8 mouse cellular contexts compared by ENCODE assay signal in genomic region chr3:121722971-121723844, GRCm38 (mm10). TPM values are rescaled to one million over a fixed set of nuclear protein-coding genes. Genes with fewer than 3 reads are reported as not detected.
DNase-seq lines count a peak whose midpoint lies in the region; TF ChIP-seq lines count a peak whose summit lies in the region.

Gene F3 (plus strand): TSS chr3:121723537.

- in situ Hi-C loops in ES-E14 (cut with MboI; ENCODE audit: low sequenced_read_pairs in 2 of 2, unreplicated experiment in 2 of 2) = loop anchor here in 1 of 2 experiments (10.0 kb wide), 1 partner anchor 168 kb away; no protein-coding TSS in a partner anchor

- no peaks in the 10 kb centered on the region; the same call in 1 of the 2 replicates for H3K36me3 ChIP-seq in ES-E14 (ENCODE audit: control insufficient read depth, insufficient read depth, low read length, poor library complexity, severe bottlenecking)
- no peaks in the 10 kb centered on the region for H3K36me3 ChIP-seq in hindbrain, embryonic 10.5 days

- no peaks in the 10 kb centered on the region for H3K9me3 ChIP-seq in ES-E14 (ENCODE audit: control insufficient read depth, insufficient read depth, low read depth, low read length)
- no peaks in the 10 kb centered on the region for H3K9me3 ChIP-seq in hindbrain, embryonic 10.5 days

- no peak within 1 kb of the TSS for H3K27ac ChIP-seq in ES-E14 (ENCODE audit: insufficient read depth, low read depth, low read length, poor library complexity, severe bottlenecking)
- no peak within 1 kb of the TSS; the same call in 1 of the 2 replicates for H3K27ac ChIP-seq in cerebellum, adult 2 months (ENCODE audit: insufficient read depth, low read length)
- peak within 1 kb of the TSS; percentile 82 for H3K27ac ChIP-seq in hindbrain, embryonic 10.5 days

- H3K4me1 ChIP-seq in ES-E14 (ENCODE audit: control insufficient read depth in 2 of 2, insufficient read depth in 2 of 2, low read length in 2 of 2, poor library complexity in 1 of 2) = peaks cover 0 to 7% of the 10 kb centered on the region in 2 experiments; a peak in 1 of 4 replicates
- no peaks in the 10 kb centered on the region for H3K4me1 ChIP-seq in cerebellum, adult 2 months (ENCODE audit: control insufficient read depth, insufficient read depth, low read length)
- peaks cover 38% of the 10 kb centered on the region for H3K4me1 ChIP-seq in hindbrain, embryonic 10.5 days (replicated peaks)

- peak within 1 kb of the TSS; percentile 63 to 85 for H3K4me3 ChIP-seq in ES-E14 (ENCODE audit: insufficient read depth in 1 of 2, low read depth in 1 of 2, low read length in 2 of 2, poor library complexity in 1 of 2, severe bottlenecking in 1 of 2)
- peak within 1 kb of the TSS; percentile 46 for H3K4me3 ChIP-seq in cerebellum, adult 2 months (replicated peaks; ENCODE audit: insufficient read depth, low read depth, low read length)
- peak within 1 kb of the TSS; percentile 69 for H3K4me3 ChIP-seq in hindbrain, embryonic 10.5 days

- TF ChIP-seq CTCF in cerebellum, adult 2 months (IDR thresholded peaks at IDR 0.05; ENCODE audit: borderline replicate concordance, insufficient read depth, low read depth, low read length) = peak; percentile 59

- 1% methylated on average over 69 of the region's 73 CpGs for WGBS in cerebellum, adult 2 months
- under 1% methylated on average over 73 of the region's 73 CpGs for WGBS in hindbrain, embryonic 10.5 days

- DNase-seq in ES-E14 (ENCODE audit: low read depth, low spot score) = peak; percentile 66
- DNase-seq in cerebellum, adult 2 months = peak; percentile 79 to 83
- peak in 1 of 2 experiments; percentile 72 for DNase-seq in frontal cortex, adult 2 months (ENCODE audit: extremely low spot score in 1 of 2, low spot score in 1 of 2)
- peak; percentile 85 for DNase-seq in hindbrain, embryonic 10.5 days (ENCODE audit: low spot score)
- peak; percentile 70 to 81 for DNase-seq in layer of hippocampus, postnatal 14 days (ENCODE audit: low spot score in 2 of 2)
- peak; percentile 86 for DNase-seq in lung, postnatal 10 days
- DNase-seq in ovary, postnatal 14 days (ENCODE audit: low spot score) = peak; percentile 73
- peak; percentile 78 for DNase-seq in thymus, postnatal 4 days

- H3K9ac ChIP-seq in ES-E14 (ENCODE audit: insufficient read depth, low read depth, low read length, poor library complexity, severe bottlenecking) = peak within 1 kb of the TSS; percentile 74

- no peaks in the 10 kb centered on the region for H3K27me3 ChIP-seq in cerebellum, adult 2 months (ENCODE audit: control insufficient read depth, insufficient read depth, low read length)
- H3K27me3 ChIP-seq in hindbrain, embryonic 10.5 days (ENCODE audit: insufficient read depth, poor library complexity, severe bottlenecking) = peaks cover 72% of the 10 kb centered on the region

- TF ChIP-seq POLR2A in cerebellum, adult 2 months (IDR thresholded peaks at IDR 0.05; ENCODE audit: borderline replicate concordance, insufficient read depth, low read length) = no peak

TF ChIP-seq in ES-E14, 5 proteins besides CTCF, POLR2A, EP300 and RAD21:
- TF ChIP-seq ZNF384 (IDR thresholded peaks at IDR 0.05; ENCODE audit: low read depth, low read length) = no peak
- TF ChIP-seq ZC3H11A (IDR thresholded peaks at IDR 0.05; ENCODE audit: borderline replicate concordance, low read depth, low read length) = 0 out of 2 replicates have a peak, but pooled peaks have one; percentile 18

RNA-seq across cellular contexts. Expression of gene F3, which starts in this region (rescaled TPM):
- total RNA-seq in ES-E14 (2012; rRNA removed) = 28.4 and 57.8 TPM in 2 replicates
- 56.6 and 66.9 TPM in 2 replicates for polyA plus RNA-seq in cerebellum, adult 2 months (2012; rRNA removed)
- 62.8 and 76.8 TPM in 2 replicates for polyA plus RNA-seq in frontal cortex, adult 2 months (2012; rRNA removed)
- polyA plus RNA-seq in hindbrain, embryonic 10.5 days (2016; fragmentation: Nextera tagmentation; extraction: Ambion mirVana) = 8.8 and 14.1 TPM in 2 replicates
- 10 to 100 TPM; 47.2 to 47.3 TPM for total RNA-seq in layer of hippocampus, postnatal 14 days (2021)
